Mouse (Mus musculus) thymus, postnatal 4 days (tissue): ENCODE data around the gene Gigyf2.
"Not testable (repeated sequence)": the region's sequence is repeated elsewhere in the genome, so short reads cannot be mapped to it uniquely, and the experiment has no call there.

Source experiments
- DNase-seq: peaks from one replicate; pipeline ENCODE4 v3.0.0; 2021

Gene Gigyf2

GRCm38 (mm10) chr1:87456425-87456824 lies 129.6 kb downstream of the Gigyf2 start:
- no peak for DNase-seq

DNA sequence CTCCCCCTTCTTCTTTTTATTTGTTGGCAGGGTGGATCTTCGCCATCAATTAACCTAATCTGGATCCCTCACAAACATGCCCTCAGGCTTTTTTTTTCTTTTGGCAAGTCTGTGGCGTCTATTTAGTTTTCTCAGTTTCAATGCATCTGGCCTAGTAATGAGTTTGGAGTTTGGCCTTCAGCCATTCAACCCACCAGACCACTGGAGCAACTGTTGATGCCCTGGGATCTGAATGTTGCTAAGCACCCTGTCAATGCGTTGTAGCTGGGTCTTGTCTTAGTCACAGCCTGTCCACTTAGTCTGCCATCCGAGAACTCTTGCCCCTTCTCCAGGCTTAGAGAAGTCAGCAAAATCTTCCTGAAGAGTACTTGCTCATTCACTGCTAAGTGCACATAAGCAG lies 131.2 kb downstream of the Gigyf2 start:
- no peak for DNase-seq

- DNase-seq, result not testable (repeated sequence)
Observed at GRCm38 (mm10) chr1:87459856-87460255, 133.1 kb downstream of the Gigyf2 start.

- DNase-seq, result no peak
Observed at GRCm38 (mm10) chr1:87467469-87467868, 140.7 kb downstream of the Gigyf2 start.

DNA sequence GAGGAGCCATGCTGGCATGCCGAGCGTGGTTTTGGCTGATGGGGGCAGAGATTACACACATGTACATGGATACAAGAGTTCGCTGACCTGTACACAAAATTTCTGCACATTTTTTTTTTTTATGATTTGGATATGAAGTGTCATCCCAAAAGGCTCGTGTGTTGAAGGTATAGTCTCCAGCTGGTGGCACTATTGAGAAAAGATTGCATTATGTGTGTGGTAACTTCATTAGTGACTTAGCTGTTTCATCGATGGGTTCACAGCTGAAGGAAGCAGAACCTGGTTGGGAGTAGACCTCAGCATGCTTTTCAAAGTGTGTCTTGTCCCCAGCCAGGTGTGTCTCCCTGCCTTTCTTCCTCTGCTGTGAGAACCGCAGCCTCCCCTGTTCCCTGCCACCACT lies 141.5 kb downstream of the Gigyf2 start:
- DNase-seq, result no peak

GRCm38 (mm10) chr1:87469971-87470370 lies 143.2 kb downstream of the Gigyf2 start, which contains the start of gene Snorc:
TSS of gene Snorc (plus strand) at chr1:87470271.
- DNase-seq, result not testable (repeated sequence)

- DNase-seq, result no peak
Observed at GRCm38 (mm10) chr1:87471914-87472313, 145.1 kb downstream of the Gigyf2 start.

DNA sequence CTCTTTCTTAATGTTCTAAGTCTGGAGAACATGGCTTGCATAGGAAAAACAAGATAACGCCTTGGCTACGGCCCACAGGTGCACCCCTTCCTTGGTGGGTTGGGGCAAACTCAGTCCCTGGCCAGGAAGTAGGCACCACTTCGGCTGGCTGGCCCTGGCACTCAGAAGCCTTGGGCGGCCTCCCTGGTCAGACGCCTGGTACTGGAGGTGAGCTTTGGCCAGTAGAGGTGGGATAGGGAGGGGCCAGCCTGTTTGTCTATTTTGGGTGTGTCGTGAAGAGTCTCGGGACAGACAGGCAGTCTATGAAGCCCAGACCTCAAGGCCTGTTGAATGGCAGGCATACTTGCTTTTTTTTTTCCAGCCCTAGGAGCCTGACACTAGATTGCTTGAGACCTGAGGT lies 145.8 kb downstream of the Gigyf2 start:
- DNase-seq, result no peak

GRCm38 (mm10) chr1:87475076-87475895 lies 148.5 kb downstream of the Gigyf2 start:
- no peak for DNase-seq

- DNase-seq, result no peak
Observed at GRCm38 (mm10) chr1:87482546-87482945, 155.7 kb downstream of the Gigyf2 start.

DNA sequence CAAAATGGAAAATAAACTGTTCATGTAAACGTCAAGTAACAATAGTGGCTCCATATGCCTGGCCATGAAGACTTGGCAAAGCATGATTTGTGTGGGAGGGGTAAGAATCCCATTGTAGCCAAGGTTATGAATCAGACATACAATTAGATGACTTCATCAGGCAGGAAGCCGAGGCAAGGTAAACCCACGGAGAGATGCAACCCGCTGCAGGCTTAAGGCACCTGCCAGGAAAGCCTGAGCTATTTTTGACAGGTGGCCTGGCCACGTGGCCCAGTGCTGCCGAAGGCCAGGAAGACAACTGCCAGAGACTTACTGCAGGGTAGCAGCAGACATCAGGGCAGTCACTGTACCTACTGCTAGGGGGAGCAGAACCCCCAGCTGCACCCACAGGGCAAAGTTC lies 159.6 kb downstream of the Gigyf2 start:
- DNase-seq, result peak; percentile 49

DNA sequence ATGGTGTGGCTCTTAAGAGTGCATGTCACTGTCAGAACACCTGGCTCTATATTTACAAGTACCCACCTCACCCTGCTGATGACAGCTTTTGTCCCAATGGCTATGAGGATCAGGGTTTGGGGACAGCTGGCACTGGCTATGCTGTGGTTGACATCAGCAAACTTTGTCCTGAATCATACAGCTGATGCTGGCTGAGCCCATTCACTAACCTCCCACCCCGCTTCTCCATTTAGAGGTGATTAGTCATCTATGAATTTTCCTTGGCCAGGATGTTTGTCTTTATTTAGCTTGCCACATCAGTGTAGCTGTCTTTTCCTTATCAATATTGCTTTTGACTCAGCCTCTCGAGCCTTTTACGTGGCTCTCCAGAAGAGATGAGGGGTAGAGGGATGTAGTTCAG lies 165.5 kb downstream of the Gigyf2 start:
- DNase-seq, result no peak

DNA sequence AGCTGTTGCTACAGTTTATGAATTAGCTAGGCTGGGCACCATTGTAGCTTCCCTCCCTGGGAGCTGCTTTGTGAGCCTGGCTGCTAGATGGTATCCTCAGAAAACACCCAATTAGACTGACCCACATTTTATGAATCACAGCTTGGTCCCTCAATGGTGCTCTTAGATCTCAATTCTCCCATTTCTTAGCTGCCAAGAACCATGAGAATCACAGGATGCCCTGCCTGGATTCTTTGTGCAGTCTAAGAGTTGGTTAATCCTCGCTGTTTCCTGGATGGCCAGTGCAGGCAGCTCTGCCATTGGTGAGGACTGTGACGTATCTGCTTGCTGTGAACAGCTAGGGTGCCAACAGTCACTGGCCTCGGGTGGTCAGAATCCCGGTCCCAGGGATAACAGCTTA lies 166.7 kb downstream of the Gigyf2 start:
- DNase-seq, result no peak
